Mouse (Mus musculus) right cerebral cortex, postnatal 25 days (tissue): Measurements from ENCODE around the gene Ano6.

Source experiments
- DNase-seq: peaks from one replicate; pipeline ENCODE4 v3.0.0; 2022

The Ano6 gene

GRCm38 (mm10) chr15:95768703-95769102 lies 21.9 kb upstream of the Ano6 start:
- DNase-seq = no peak

GRCm38 (mm10) chr15:95769576-95769975 lies 21.1 kb upstream of the Ano6 start:
- DNase-seq = no peak

GRCm38 (mm10) chr15:95770307-95770706 lies 20.3 kb upstream of the Ano6 start:
- DNase-seq = no peak

GRCm38 (mm10) chr15:95772374-95772773 lies 18.3 kb upstream of the Ano6 start:
- no peak for DNase-seq

GRCm38 (mm10) chr15:95772861-95773836 lies 17.5 kb upstream of the Ano6 start:
- DNase-seq = no peak

GRCm38 (mm10) chr15:95774197-95774596 lies 16.4 kb upstream of the Ano6 start:
- DNase-seq = no peak

GRCm38 (mm10) chr15:95774674-95775414 lies 15.8 kb upstream of the Ano6 start:
- DNase-seq = no peak

- no peak for DNase-seq
These were observed 12.9 kb upstream of the Ano6 start for GRCm38 (mm10) chr15:95777743-95778142.

GRCm38 (mm10) chr15:95778710-95779109 lies 11.9 kb upstream of the Ano6 start:
- no peak for DNase-seq

- no peak for DNase-seq
These were observed 4.0 kb upstream of the Ano6 start for GRCm38 (mm10) chr15:95786624-95787023.

- no peak for DNase-seq
These were observed 3.1 kb upstream of the Ano6 start for GRCm38 (mm10) chr15:95787578-95787977.

- DNase-seq = no peak
These were observed 798 bp upstream of the Ano6 start for GRCm38 (mm10) chr15:95789562-95790528.

GRCm38 (mm10) chr15:95791141-95791791 lies 623 bp downstream of the Ano6 start:
- no peak for DNase-seq

GRCm38 (mm10) chr15:95791855-95792254 lies 1.2 kb downstream of the Ano6 start:
- no peak for DNase-seq

GRCm38 (mm10) chr15:95792261-95793260 lies 1.9 kb downstream of the Ano6 start:
- DNase-seq = no peak

GRCm38 (mm10) chr15:95793748-95794491 lies 3.3 kb downstream of the Ano6 start:
- no peak for DNase-seq

- no peak for DNase-seq
These were observed 4.2 kb downstream of the Ano6 start for GRCm38 (mm10) chr15:95794611-95795565.

GRCm38 (mm10) chr15:95796062-95796461 lies 5.4 kb downstream of the Ano6 start:
- DNase-seq = no peak
